35 mouse cellular contexts compared by ENCODE assay signal in the genomic region with DNA sequence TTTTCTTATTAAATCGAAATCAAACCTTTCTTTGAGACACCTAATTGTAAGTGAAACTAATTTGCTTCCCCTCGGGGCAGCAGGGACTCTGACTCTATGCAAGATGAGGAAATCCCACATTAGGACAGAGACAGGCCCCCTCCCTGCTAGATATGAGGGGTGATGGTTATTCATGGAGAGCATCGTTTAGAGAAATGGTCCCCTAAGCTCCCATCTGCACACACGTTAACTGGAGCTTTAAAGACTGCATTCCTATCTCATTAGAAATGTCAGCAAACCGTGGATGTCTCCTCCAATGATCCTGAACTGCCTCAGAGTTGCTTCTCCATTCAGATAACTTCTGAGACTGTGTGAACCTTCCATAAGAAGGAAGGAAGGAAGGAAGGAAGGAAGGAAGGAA.
"Had no signal": no experiment of that assay in that cellular context is flagged by ENCODE, and none has a peak within 500 bp of the region (broad histone marks: within the 10 kb centered on the region; RNA-seq: fewer than 3 reads in every experiment).

No protein-coding gene starts in this region.

- H3K36me3 ChIP-seq: heart, embryonic 10.5 days; heart, embryonic 12.5 days; heart, embryonic 13.5 days; heart, embryonic 15.5 days; hindbrain, embryonic 10.5 days; hindbrain, embryonic 12.5 days; hindbrain, embryonic 13.5 days; hindbrain, embryonic 15.5 days; intestine, embryonic 15.5 days; kidney, embryonic 15.5 days had no signal

- ATAC-seq: hindbrain, embryonic 16.5 days; hindbrain, postnatal 0 days; inflammation-experienced regulatory T-cells, adult 6 months; intestine, embryonic 15.5 days; intestine, embryonic 16.5 days; intestine, postnatal 0 days had no signal

- H3K27ac ChIP-seq: heart, adult 2 months; heart, embryonic 10.5 days; heart, embryonic 13.5 days; heart, embryonic 15.5 days; hindbrain, embryonic 10.5 days; hindbrain, embryonic 12.5 days; hindbrain, embryonic 14.5 days; hindbrain, embryonic 15.5 days; hindbrain, postnatal 0 days; intestine, embryonic 15.5 days; kidney, embryonic 15.5 days; kidney, postnatal 0 days; layer of hippocampus, adult 2 months had no signal

- H3K4me2 ChIP-seq: heart, embryonic 11.5 days; heart, embryonic 12.5 days; heart, embryonic 13.5 days; heart, embryonic 15.5 days; hindbrain, embryonic 12.5 days; hindbrain, embryonic 13.5 days; hindbrain, embryonic 14.5 days; hindbrain, embryonic 15.5 days; intestine, embryonic 15.5 days; kidney, embryonic 15.5 days had no signal

- H3K9me3 ChIP-seq: heart, embryonic 10.5 days; heart, embryonic 12.5 days; heart, embryonic 13.5 days; heart, embryonic 15.5 days; hindbrain, embryonic 10.5 days; hindbrain, embryonic 12.5 days; hindbrain, embryonic 13.5 days; hindbrain, embryonic 15.5 days; intestine, embryonic 15.5 days; kidney, embryonic 15.5 days had no signal

- H3K27me3 ChIP-seq: heart, embryonic 12.5 days; heart, embryonic 13.5 days; heart, embryonic 15.5 days; hindbrain, embryonic 12.5 days; hindbrain, embryonic 13.5 days; hindbrain, embryonic 15.5 days; intestine, embryonic 15.5 days; kidney, embryonic 15.5 days had no signal

- H3K4me3 ChIP-seq: heart, adult 2 months; heart, embryonic 10.5 days; heart, embryonic 12.5 days; heart, embryonic 13.5 days; heart, embryonic 15.5 days; hindbrain, embryonic 10.5 days; hindbrain, embryonic 12.5 days; hindbrain, embryonic 13.5 days; hindbrain, embryonic 15.5 days; intestine, embryonic 15.5 days; kidney, embryonic 15.5 days; layer of hippocampus, adult 2 months had no signal

- H3K9ac ChIP-seq: heart, embryonic 12.5 days; heart, embryonic 13.5 days; heart, embryonic 15.5 days; hindbrain, embryonic 12.5 days; hindbrain, embryonic 13.5 days; hindbrain, embryonic 14.5 days; hindbrain, embryonic 15.5 days; intestine, embryonic 15.5 days; kidney, embryonic 15.5 days had no signal

- DNase-seq: heart, adult 2 months; heart, postnatal 10 days; heart, postnatal 14 days; heart, postnatal 36 days; heart, postnatal 4 days; kidney, adult 11 months; kidney, adult 18-20 months; kidney, adult 2 months; kidney, adult 8-10 months; kidney, adult 9 months; kidney, postnatal 10 days; kidney, postnatal 14 days; kidney, postnatal 25 days; kidney, postnatal 36 days; kidney, postnatal 4 days; layer of hippocampus, adult 9-11 months had no signal

- H3K4me1 ChIP-seq: heart, embryonic 10.5 days; heart, embryonic 12.5 days; heart, embryonic 13.5 days; heart, embryonic 15.5 days; intestine, embryonic 15.5 days; kidney, embryonic 15.5 days had no signal
